Mouse (Mus musculus): ENCODE results near the gene Arhgap11a.

- TF ChIP-seq CTCF (IDR thresholded peaks at IDR 0.05; ENCODE audit: insufficient read depth, low read length), result no peak
- TF ChIP-seq POLR2A (IDR thresholded peaks at IDR 0.05; ENCODE audit: borderline replicate concordance, extremely low read depth, low read depth, low read length), result no peak
Measured at GRCm38 (mm10) chr2:113886061-113886460, 37.6 kb upstream of the Arhgap11a start.

Data from lung, adult 2 months (tissue).